Mouse (Mus musculus): ENCODE measurements around the gene Gan. TPM values are rescaled to one million over a fixed set of nuclear protein-coding genes. Genes with fewer than 3 reads are reported as not detected.

The Gan gene
- polyA plus RNA-seq, 1 experiment from 2014 or later: 4.1 TPM

- H3K27ac ChIP-seq (ENCODE audit: low read depth, low read length): no peak overlapping the region
- 94% methylated on average over 9 of the region's 9 CpGs for WGBS
- 0 out of 2 replicates have a peak, but pooled peaks cover 6% of the 10 kb centered on the region for H3K4me1 ChIP-seq (ENCODE audit: control insufficient read depth, insufficient read depth, low read length)
- ATAC-seq (ENCODE audit: low read depth): no peak
- no peak overlapping the region for H3K4me3 ChIP-seq (ENCODE audit: low read depth, low read length)
- no peaks in the 10 kb centered on the region for H3K27me3 ChIP-seq (ENCODE audit: control insufficient read depth, insufficient read depth, low read length)
- H3K4me2 ChIP-seq (ENCODE audit: low read depth, low read length): no peak overlapping the region
- H3K9me3 ChIP-seq (ENCODE audit: control insufficient read depth, low read length): no peaks in the 10 kb centered on the region
- no peak overlapping the region for H3K9ac ChIP-seq (replicated peaks; ENCODE audit: low read depth, low read length)
- H3K36me3 ChIP-seq (ENCODE audit: control insufficient read depth, insufficient read depth, low read length): no peaks in the 10 kb centered on the region
Observed at GRCm38 (mm10) chr8:117118409-117118808, 39.5 kb upstream of the Gan start.

DNA sequence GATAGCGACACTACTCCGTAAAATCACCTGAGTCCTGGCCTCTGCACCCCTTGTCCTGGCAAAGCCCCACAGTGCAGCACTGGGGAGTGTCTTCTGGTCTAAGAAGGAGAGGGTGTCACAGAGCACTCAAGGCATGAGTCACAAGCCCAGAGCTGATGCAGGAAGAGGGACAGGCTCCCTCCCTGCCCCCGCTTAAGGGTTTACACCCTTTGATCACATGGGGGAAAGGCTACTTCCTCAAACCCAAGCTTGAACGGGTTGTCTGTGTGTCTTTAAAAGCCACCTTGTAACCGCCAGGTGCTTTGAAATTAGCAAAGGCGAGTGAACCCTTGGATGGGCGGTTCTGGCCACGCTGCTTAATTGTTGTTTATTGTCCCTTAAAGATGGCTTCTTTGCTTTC is 36.7 kb upstream of the Gan start:
- Histone ChIP-seq H3K27ac (ENCODE audit: low read depth, low read length) (no peak overlapping the region), H3K36me3 (ENCODE audit: control insufficient read depth, insufficient read depth, low read length) (no peaks in the 10 kb centered on the region), H3K4me1 (ENCODE audit: control insufficient read depth, insufficient read depth, low read length) (no peaks in the 10 kb centered on the region), H3K9ac (replicated peaks; ENCODE audit: low read depth, low read length) (no peak overlapping the region), H3K4me2 (ENCODE audit: low read depth, low read length) (no peak overlapping the region), H3K27me3 (ENCODE audit: control insufficient read depth, insufficient read depth, low read length) (no peaks in the 10 kb centered on the region), H3K9me3 (ENCODE audit: control insufficient read depth, low read length) (no peaks in the 10 kb centered on the region), H3K4me3 (ENCODE audit: low read depth, low read length) (no peak overlapping the region)
- WGBS: 42% methylated on average over 8 of the region's 8 CpGs
- ATAC-seq (ENCODE audit: low read depth): no peak

DNA sequence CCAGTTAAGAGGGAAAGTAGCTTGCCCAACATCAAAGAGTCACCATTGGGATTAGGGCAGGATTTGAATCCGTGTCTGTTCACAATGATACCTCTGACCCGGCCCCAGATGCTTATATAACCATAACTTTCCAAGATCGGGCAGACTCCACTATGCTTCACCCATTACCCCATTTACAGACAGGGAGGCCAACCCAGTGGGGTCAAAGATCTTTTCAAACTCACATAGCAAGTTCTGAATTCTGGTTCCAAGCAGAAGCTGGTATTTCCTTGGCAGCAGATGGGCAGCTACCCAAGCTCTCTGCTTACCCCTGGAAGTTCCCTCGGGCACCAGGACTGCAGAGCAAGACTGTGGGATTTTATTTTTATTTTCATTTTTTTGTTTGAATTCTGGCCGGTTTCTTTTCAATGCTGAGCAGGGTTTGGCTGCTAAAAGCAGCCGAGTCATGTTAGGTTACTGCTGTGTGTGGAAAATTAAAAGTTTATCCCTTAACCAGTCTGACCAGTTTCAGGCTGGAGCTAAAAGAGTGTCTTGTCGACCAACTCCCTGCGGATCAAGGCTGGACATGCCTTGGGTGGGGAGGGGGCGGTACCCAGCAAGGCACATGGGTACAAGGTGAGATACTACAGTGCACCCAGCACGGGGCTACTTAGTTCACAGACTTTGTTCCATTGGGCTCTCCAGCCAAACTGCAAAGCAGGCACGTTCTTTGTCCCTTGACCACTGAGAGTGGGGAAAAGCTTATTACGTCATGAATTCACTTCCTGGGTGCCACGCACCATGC is 33.9 kb upstream of the Gan start:
- Histone ChIP-seq H3K9ac (replicated peaks; ENCODE audit: low read depth, low read length) (no peak overlapping the region), H3K4me2 (ENCODE audit: low read depth, low read length) (no peak overlapping the region), H3K4me1 (ENCODE audit: control insufficient read depth, insufficient read depth, low read length) (no peaks in the 10 kb centered on the region), H3K27ac (ENCODE audit: low read depth, low read length) (no peak overlapping the region), H3K27me3 (ENCODE audit: control insufficient read depth, insufficient read depth, low read length) (no peaks in the 10 kb centered on the region), H3K36me3 (ENCODE audit: control insufficient read depth, insufficient read depth, low read length) (no peaks in the 10 kb centered on the region), H3K9me3 (ENCODE audit: control insufficient read depth, low read length) (no peaks in the 10 kb centered on the region), H3K4me3 (ENCODE audit: low read depth, low read length) (no peak overlapping the region)
- 78% methylated on average over 13 of the region's 13 CpGs for WGBS
- no peak for ATAC-seq (ENCODE audit: low read depth)

GRCm38 (mm10) chr8:117125854-117126253 is 32.1 kb upstream of the Gan start:
- no peak overlapping the region for H3K4me2 ChIP-seq (ENCODE audit: low read depth, low read length)
- WGBS: 91% methylated on average over 3 of the region's 3 CpGs
- no peak overlapping the region for H3K9ac ChIP-seq (replicated peaks; ENCODE audit: low read depth, low read length)
- H3K9me3 ChIP-seq (ENCODE audit: control insufficient read depth, low read length): no peaks in the 10 kb centered on the region
- no peaks in the 10 kb centered on the region for H3K4me1 ChIP-seq (ENCODE audit: control insufficient read depth, insufficient read depth, low read length)
- H3K27me3 ChIP-seq (ENCODE audit: control insufficient read depth, insufficient read depth, low read length): no peaks in the 10 kb centered on the region
- H3K4me3 ChIP-seq (ENCODE audit: low read depth, low read length): no peak overlapping the region
- ATAC-seq (ENCODE audit: low read depth): no peak
- H3K27ac ChIP-seq (ENCODE audit: low read depth, low read length): no peak overlapping the region
- H3K36me3 ChIP-seq (ENCODE audit: control insufficient read depth, insufficient read depth, low read length): no peaks in the 10 kb centered on the region

- Histone ChIP-seq H3K4me2 (ENCODE audit: low read depth, low read length) (no peak overlapping the region), H3K27me3 (ENCODE audit: control insufficient read depth, insufficient read depth, low read length) (no peaks in the 10 kb centered on the region), H3K4me3 (ENCODE audit: low read depth, low read length) (no peak overlapping the region), H3K36me3 (ENCODE audit: control insufficient read depth, insufficient read depth, low read length) (no peaks in the 10 kb centered on the region), H3K4me1 (ENCODE audit: control insufficient read depth, insufficient read depth, low read length) (no peaks in the 10 kb centered on the region), H3K27ac (ENCODE audit: low read depth, low read length) (no peak overlapping the region), H3K9me3 (ENCODE audit: control insufficient read depth, low read length) (no peaks in the 10 kb centered on the region), H3K9ac (replicated peaks; ENCODE audit: low read depth, low read length) (no peak overlapping the region)
- no peak for ATAC-seq (ENCODE audit: low read depth)
- WGBS: 92% methylated on average over 3 of the region's 3 CpGs
Observed at GRCm38 (mm10) chr8:117126411-117126810, 31.5 kb upstream of the Gan start.

DNA sequence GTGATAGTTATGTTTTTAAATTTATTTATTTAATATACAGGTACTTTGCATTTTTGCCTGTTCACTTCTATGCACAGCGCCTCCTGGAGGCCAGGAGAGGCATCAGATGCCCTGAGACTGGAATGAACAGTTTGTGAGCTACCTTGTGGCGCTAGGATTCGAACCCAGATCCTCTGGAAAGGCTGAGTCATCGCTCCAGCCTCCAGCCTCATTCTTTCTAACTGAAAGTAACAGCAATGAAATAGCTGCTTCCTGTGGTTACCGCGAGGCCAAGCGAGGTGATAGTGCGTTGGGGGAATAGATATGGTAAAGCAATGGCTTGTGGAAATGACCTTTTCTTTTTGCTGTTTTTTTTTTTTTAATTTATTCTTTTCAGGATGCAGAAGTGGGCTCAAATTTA is 30.9 kb upstream of the Gan start:
- Histone ChIP-seq H3K9me3 (ENCODE audit: control insufficient read depth, low read length) (no peaks in the 10 kb centered on the region), H3K9ac (replicated peaks; ENCODE audit: low read depth, low read length) (no peak overlapping the region), H3K36me3 (ENCODE audit: control insufficient read depth, insufficient read depth, low read length) (no peaks in the 10 kb centered on the region), H3K4me3 (ENCODE audit: low read depth, low read length) (no peak overlapping the region), H3K4me1 (ENCODE audit: control insufficient read depth, insufficient read depth, low read length) (no peaks in the 10 kb centered on the region), H3K4me2 (ENCODE audit: low read depth, low read length) (no peak overlapping the region), H3K27ac (ENCODE audit: low read depth, low read length) (no peak overlapping the region), H3K27me3 (ENCODE audit: control insufficient read depth, insufficient read depth, low read length) (no peaks in the 10 kb centered on the region)
- WGBS: 86% methylated on average over 8 of the region's 8 CpGs
- no peak for ATAC-seq (ENCODE audit: low read depth)

GRCm38 (mm10) chr8:117133702-117134101 is 24.2 kb upstream of the Gan start:
- H3K4me3 ChIP-seq (ENCODE audit: low read depth, low read length): no peak overlapping the region

DNA sequence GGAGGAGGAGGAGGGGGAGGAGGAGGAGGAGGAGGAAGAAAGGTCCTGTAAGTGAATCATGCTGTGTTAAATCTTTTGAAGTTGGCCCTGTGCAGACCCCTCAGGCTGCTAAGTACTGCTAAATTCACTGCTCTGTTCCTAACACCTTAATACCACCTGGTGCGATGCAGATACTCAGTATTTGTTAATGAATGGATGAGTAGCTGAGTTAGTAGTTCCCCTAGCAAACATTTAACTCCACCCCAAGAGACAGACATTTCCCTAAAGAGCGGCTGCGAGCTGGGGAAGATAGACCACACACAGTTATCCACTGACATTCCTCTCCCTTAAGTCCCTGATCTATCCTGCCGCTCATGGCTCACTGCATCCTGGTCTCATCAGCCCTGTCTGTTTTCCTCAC is 21.6 kb upstream of the Gan start:
- WGBS: 20% methylated on average over 4 of the region's 4 CpGs
- Histone ChIP-seq H3K27me3 (ENCODE audit: control insufficient read depth, insufficient read depth, low read length) (no peaks in the 10 kb centered on the region), H3K9ac (replicated peaks; ENCODE audit: low read depth, low read length) (no peak overlapping the region), H3K36me3 (ENCODE audit: control insufficient read depth, insufficient read depth, low read length) (no peaks in the 10 kb centered on the region), H3K4me1 (ENCODE audit: control insufficient read depth, insufficient read depth, low read length) (no peaks in the 10 kb centered on the region), H3K9me3 (ENCODE audit: control insufficient read depth, low read length) (no peaks in the 10 kb centered on the region), H3K27ac (ENCODE audit: low read depth, low read length) (no peak overlapping the region), H3K4me2 (ENCODE audit: low read depth, low read length) (no peak overlapping the region), H3K4me3 (ENCODE audit: low read depth, low read length) (no peak overlapping the region)
- ATAC-seq (ENCODE audit: low read depth): no peak

More at GRCm38 (mm10) chr8:117133702-117134101, 24.2 kb upstream of the Gan start:
- no peak for ATAC-seq (ENCODE audit: low read depth)
- Histone ChIP-seq H3K27ac (ENCODE audit: low read depth, low read length) (no peak overlapping the region), H3K27me3 (ENCODE audit: control insufficient read depth, insufficient read depth, low read length) (no peaks in the 10 kb centered on the region), H3K36me3 (ENCODE audit: control insufficient read depth, insufficient read depth, low read length) (no peaks in the 10 kb centered on the region), H3K4me2 (ENCODE audit: low read depth, low read length) (no peak overlapping the region), H3K4me1 (ENCODE audit: control insufficient read depth, insufficient read depth, low read length) (no peaks in the 10 kb centered on the region), H3K9ac (replicated peaks; ENCODE audit: low read depth, low read length) (no peak overlapping the region), H3K9me3 (ENCODE audit: control insufficient read depth, low read length) (no peaks in the 10 kb centered on the region)
- WGBS: 95% methylated on average over 3 of the region's 3 CpGs

- WGBS: 65% methylated on average over 2 of the region's 2 CpGs
- ATAC-seq (ENCODE audit: low read depth): no peak
- Histone ChIP-seq H3K4me2 (ENCODE audit: low read depth, low read length) (no peak overlapping the region), H3K9ac (replicated peaks; ENCODE audit: low read depth, low read length) (no peak overlapping the region), H3K36me3 (ENCODE audit: control insufficient read depth, insufficient read depth, low read length) (no peaks in the 10 kb centered on the region), H3K9me3 (ENCODE audit: control insufficient read depth, low read length) (no peaks in the 10 kb centered on the region), H3K27ac (ENCODE audit: low read depth, low read length) (no peak overlapping the region), H3K27me3 (ENCODE audit: control insufficient read depth, insufficient read depth, low read length) (no peaks in the 10 kb centered on the region), H3K4me1 (ENCODE audit: control insufficient read depth, insufficient read depth, low read length) (no peaks in the 10 kb centered on the region), H3K4me3 (ENCODE audit: low read depth, low read length) (no peak overlapping the region)
Observed at GRCm38 (mm10) chr8:117136763-117137162, 21.2 kb upstream of the Gan start.
